Mouse (Mus musculus) heart, embryonic 13.5 days (tissue): ENCODE measurements at regions not wholly inside any gene's neighbourhood (a gene's known extent, or its start where the extent isn't known, plus 50 kb on each side); places are given as distances from the start of the nearest gene placed in this dataset.

Experiments
- ATAC-seq: fragments of 200-750 bp; cut with Nextera tagmentation; 2 replicates; pipeline ENCODE4 v1.8.0; 2017; ENCODE audit warnings: moderate TSS enrichment; ENCODE audit not compliant: insufficient number of reproducible peaks, low FRiP score, low TSS enrichment; ENCODE audit errors: extremely low read depth
- H3K27ac ChIP-seq: fragments of 300-500 bp; sonication (generic); replicated peaks from 2 replicates; pipeline ENCODE4 v1.5.1; 2015; ENCODE audit warnings: moderate library complexity, mild to moderate bottlenecking, inconsistent platforms
- H3K27me3 ChIP-seq: fragments of 300-500 bp; sonication (generic); replicated peaks from 2 replicates; pipeline ENCODE4 v1.6.1; 2015; ENCODE audit warnings: mild to moderate bottlenecking, inconsistent platforms
- H3K36me3 ChIP-seq: fragments of 300-500 bp; sonication (generic); 2 replicates; pipeline ENCODE4 v1.6.1; 2015; ENCODE audit warnings: mild to moderate bottlenecking, inconsistent platforms
- H3K4me1 ChIP-seq: fragments of 300-500 bp; sonication (generic); 2 replicates; pipeline ENCODE4 v1.6.1; 2015; ENCODE audit warnings: inconsistent platforms
- H3K4me2 ChIP-seq: fragments of 300-500 bp; sonication (generic); 2 replicates; pipeline ENCODE4 v1.6.1; 2015; ENCODE audit warnings: inconsistent platforms, mild to moderate bottlenecking, moderate library complexity
- H3K4me3 ChIP-seq: fragments of 300-500 bp; sonication (generic); 2 replicates; pipeline ENCODE4 v1.5.1; 2015; ENCODE audit warnings: moderate library complexity, mild to moderate bottlenecking, inconsistent platforms
- H3K9ac ChIP-seq: fragments of 300-500 bp; sonication (generic); 2 replicates; pipeline ENCODE4 v1.6.1; 2015; ENCODE audit warnings: inconsistent platforms, mild to moderate bottlenecking, moderate library complexity
- H3K9me3 ChIP-seq: fragments of 300-500 bp; sonication (generic); 2 replicates; pipeline ENCODE4 v1.6.1; 2016; ENCODE audit warnings: inconsistent platforms
- WGBS: fragments of 180-500 bp; shearing (Covaris S2); methylation state at CpG from one replicate; pipeline ENCODE4 v1.1.7; 2015; ENCODE audit warnings: mixed read lengths; 5-methylcytosine and 5-hydroxymethylcytosine counted together

- H3K9me3 ChIP-seq: no peaks in the 10 kb centered on the region
- H3K36me3 ChIP-seq: no peaks in the 10 kb centered on the region
- H3K27ac ChIP-seq: no peak overlapping the region
- no peak overlapping the region for H3K9ac ChIP-seq
- ATAC-seq: no peak
- no peaks in the 10 kb centered on the region for H3K27me3 ChIP-seq
- WGBS: 76% methylated on average over 12 of the region's 12 CpGs
- H3K4me1 ChIP-seq: peaks cover 7% of the 10 kb centered on the region
- H3K4me2 ChIP-seq: no peak overlapping the region
- H3K4me3 ChIP-seq: no peak overlapping the region
Observed at GRCm38 (mm10) chr8:10689881-10690280, 318.4 kb downstream of the Irs2 start.

GRCm38 (mm10) chr8:10687867-10688561 is 320.2 kb downstream of the Irs2 start:
- H3K9me3 ChIP-seq: no peaks in the 10 kb centered on the region
- 40% methylated on average over 9 of the region's 9 CpGs for WGBS
- H3K4me1 ChIP-seq: peaks cover 5% of the 10 kb centered on the region
- H3K9ac ChIP-seq: no peak overlapping the region
- H3K4me3 ChIP-seq: no peak overlapping the region
- H3K27ac ChIP-seq: no peak overlapping the region
- H3K4me2 ChIP-seq: no peak overlapping the region
- no peaks in the 10 kb centered on the region for H3K36me3 ChIP-seq
- ATAC-seq: no peak
- H3K27me3 ChIP-seq: no peaks in the 10 kb centered on the region; the same call in 1 of the 2 replicates
